Mouse (Mus musculus) retina, postnatal 7 days (tissue): Measurements from ENCODE around the gene Pigt.
A peak's percentile ranks its signal among the peaks of the same experiment; 100 is the strongest.

Experiments
- DNase-seq: peaks from one replicate; pipeline ENCODE4 v3.0.0-alpha.2; 2012; ENCODE audit warnings: low read depth, low spot score

Pigt gene

DNA sequence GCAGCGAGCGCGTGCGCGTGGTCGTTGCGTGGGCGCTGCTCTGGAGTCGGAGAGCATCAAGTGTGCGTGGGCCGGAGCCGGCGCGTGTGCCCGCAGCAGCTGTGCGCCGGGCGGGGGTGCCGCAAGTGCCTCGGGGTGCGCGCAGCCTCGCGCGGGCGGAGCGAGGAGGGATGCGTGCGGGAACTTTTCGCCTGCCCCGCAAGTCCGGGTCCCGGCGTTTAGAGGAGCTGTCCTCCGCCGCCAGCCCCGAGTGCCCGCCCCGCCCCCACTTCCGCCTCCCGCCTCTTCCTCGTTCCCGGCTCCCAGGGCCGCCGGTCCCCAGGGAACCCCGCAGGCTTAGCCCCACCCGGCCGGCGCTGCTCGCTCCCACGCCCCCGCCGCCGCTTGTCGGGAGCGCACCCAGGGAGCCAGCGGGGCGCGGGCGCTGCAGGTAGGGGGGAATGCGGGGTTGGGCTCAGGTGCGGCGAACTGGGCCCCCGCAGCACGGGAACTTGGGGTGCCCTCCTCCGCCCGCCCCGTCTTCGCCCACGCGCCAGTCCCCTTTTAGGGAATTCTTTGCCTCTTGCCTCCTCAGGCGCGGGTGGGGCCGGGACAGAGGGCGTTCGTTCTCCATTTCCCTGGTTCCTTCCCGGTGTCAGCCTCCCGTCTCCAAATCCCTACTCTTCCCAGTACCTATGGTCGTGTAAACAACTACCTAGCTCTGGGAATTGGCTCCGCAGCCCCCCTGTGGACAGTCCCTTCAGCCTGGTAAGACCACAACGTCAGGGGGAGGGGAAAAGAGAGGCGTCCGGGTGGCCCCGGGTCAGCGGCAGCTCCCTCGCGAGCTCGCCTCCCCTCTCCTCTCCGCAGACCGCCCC, 10.8 kb upstream of the Pigt start:
- peak; percentile 34 for DNase-seq

DNA sequence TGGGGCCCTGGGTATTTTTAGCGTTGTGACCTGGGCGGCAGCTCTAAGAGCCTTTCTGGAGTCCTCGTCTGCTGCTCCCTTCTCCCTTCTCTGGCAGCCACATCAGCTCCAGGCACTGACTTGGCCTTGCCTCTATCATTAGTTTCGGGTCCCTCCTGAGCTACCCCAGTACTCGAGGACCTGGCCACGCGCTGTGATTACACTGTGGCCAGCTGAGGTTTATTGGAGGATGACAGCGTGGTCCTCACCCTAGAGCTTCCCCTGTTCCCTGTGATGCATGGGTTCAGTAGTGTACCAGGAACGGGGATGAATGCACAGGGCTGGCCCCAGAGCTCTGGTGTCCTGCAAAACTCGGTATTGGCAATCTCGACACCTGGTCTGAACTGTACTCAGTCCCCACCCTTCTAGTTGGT, 10.2 kb upstream of the Pigt start:
- no peak for DNase-seq

DNA sequence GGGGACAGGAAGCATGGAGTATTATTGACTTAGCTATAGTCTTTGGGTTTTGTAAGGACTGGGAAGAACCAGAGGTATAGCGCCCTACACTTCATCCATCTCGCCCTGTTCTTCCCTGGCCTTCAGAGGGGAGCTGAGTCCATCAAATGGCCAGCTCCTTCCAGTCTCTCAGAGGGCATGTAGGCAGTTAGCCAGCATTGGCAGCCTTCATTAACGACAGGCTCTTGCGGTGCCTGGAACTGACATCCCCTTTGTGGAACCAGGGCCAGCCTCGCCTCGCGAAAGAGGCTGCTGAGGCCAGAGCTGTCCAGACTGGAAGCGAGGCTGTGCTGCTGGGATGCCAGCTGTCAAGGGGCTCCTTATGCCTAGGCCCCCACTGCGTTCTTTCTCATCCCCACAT, 9.5 kb upstream of the Pigt start:
- no peak for DNase-seq

GRCm38 (mm10) chr2:164494126-164494525, 3.2 kb upstream of the Pigt start:
- no peak for DNase-seq

GRCm38 (mm10) chr2:164496331-164496730, 989 bp upstream of the Pigt start:
- DNase-seq, result no peak

DNA sequence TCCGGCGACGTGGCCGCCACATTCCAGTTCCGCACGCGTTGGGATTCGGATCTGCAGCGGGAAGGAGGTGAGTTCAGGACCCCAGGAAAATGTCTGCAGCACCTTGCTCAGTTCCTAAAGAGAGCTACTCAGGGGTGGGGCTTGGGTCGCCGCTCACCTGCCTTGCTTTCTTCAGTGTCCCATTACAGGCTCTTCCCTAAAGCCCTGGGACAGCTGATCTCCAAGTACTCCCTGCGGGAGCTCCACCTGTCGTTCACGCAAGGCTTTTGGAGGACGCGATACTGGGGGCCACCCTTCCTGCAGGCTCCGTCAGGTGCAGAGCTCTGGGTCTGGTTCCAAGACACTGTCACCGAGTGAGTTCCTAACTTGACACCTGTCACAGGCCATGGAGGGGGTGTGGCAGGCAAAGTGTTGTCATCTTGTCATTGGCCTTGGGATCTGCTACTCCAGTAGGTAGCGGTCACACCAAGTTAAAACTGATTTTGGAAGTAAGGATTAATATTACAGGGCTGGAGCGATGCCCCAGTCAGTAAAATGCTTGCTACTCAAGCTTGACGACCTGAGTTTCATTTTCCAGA, 460 bp downstream of the Pigt start:
- DNase-seq, result no peak

DNA sequence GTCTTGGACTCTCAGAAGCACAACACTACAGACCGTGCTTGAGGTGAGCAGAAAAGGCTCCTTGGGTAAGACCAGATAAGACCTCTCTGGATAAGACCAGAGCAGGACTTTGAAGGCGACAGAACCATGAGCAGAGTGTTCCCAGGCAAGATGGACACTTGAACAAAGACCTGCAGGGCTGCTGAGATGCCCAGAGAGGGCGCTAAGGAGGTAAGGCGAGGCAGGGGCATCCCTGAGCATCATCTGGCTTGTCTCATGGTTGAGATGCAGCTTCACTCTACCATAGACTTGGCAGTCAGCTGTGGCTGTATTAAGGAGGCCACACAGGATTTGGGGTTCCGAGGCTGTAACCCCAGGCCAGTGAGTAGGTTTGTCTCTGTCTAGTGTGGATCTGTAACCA, 2.0 kb downstream of the Pigt start:
- no peak for DNase-seq

DNA sequence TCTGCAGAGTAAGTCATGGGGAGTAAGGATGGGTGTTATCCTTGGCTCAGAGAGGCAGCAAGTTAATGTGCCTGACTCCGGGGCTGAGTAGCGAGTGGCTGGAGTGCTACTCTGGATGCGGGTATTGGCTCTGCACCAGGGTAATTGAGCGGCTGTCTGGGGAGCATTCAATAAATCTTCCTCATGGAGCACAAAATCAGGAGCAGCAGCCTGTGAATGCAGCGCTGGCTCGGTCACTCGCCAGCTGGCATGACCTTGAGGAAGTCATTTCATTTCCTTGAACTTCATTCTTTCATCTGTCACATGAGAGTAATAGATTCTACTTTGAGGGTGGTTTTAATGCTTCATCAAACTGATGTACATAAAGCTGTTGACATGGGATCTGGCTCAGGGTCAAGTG, 3.2 kb downstream of the Pigt start:
- no peak for DNase-seq

DNA sequence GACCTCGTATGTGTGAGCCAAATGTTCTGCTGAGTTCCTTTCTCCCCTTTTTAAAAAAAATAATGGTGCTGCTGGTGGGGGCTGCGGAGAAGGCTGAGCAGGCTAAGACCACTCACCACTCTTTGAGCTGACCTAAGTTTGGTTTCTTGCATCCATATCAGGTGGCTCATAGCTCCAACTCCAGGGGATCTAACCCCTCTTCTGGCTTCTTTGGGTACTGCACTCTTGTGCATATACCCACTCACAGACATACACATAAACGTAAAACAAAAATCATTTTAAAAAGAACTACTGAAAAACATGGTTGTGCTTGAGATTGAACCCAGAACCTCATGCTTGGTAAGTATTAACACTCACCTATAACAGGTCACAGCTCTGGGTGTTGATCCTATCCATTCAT, 7.6 kb downstream of the Pigt start:
- no peak for DNase-seq

GRCm38 (mm10) chr2:164505619-164506347, 8.5 kb downstream of the Pigt start:
- DNase-seq, result no peak

DNA sequence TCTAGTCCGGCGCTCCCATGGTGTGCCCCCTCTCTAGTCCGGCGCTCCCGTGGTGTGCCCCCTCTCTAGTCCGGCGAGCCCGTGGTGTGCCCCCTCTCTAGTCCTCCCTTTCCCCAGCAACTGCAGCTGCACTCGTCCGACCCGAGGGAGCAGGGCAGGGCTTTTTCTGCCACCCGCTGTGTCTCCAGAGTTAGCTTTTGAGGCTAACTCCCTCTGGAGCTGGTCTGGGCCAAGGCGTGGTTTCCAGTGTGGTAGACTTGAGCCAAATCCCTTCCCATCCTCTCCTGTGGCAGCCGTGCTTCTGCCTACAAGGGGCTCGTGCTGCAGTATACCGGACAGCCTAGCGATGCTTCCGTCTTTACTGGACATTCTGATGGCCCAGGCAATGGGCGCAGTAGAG, 10.5 kb downstream of the Pigt start:
- no peak for DNase-seq

DNA sequence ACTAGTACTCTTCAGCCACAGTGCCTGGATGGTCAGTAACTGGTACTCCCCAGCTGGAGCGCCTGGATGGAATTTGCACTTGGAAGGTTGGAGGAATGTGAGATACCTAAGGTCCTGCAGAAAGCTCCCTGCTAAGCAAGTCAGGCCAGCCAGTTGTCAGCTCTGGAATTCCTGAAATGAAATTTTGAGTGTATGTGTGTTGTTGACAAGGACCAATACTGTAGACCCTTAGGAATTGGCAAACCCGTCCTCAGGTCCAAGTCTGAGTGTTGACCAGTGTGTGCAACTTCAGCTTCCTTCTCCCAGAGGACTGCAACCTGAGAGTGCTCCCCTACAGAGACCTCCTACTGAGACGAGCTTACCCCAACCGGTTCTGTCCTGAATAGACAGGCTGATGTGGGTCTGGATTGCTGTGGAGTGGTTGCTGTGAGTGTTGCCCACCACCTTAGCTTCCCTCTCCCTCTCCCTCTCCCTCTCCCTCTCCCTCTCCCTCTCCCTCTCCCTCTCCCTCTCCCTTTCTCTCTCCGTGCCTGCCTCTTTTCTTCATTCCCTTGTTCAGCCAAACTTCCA, 13.4 kb downstream of the Pigt start:
- no peak for DNase-seq

- peak; percentile 78 for DNase-seq
Observed at GRCm38 (mm10) chr2:164512121-164512909, 15.0 kb downstream of the Pigt start.

GRCm38 (mm10) chr2:164513389-164513788, 16.1 kb downstream of the Pigt start:
- DNase-seq, result no peak

DNA sequence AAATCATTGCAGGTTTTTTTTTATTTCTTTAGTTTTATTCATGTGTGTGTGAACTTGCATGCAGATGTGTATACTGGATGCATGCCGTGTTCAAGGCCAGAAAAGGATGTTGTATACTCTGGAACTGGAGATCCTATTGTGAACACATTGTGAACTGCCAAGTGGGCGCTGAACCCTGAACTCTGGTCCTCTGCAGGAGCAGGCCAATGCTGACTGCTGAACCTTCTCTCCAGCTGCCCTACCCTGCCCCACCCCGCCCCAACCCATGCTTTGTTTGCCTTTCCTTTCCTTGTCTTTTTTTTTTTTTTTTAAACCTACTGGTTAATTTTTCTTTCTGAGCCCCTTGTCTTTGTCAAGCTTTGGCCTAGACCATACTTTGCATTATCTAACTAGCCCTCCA, 17.6 kb downstream of the Pigt start:
- no peak for DNase-seq

DNA sequence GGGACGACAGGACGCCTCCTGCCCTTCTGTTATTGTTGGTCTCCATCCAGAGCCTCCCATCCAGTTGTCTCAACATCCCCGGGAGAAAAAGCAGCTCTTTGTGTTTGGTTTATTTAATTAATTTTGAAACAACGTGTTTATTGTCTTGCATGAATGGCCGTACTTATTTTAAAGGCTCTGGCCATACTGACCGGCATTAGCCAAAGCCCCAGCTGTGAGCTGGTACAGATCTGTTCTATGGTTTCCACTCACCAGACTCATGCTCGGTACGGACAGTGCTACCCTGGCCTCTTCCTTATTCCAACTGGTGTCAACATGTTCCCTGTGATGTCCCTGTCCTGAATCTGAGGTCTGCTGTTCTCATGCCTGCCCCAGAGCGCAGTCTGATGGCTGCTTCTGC, 18.6 kb downstream of the Pigt start:
- no peak for DNase-seq

DNA sequence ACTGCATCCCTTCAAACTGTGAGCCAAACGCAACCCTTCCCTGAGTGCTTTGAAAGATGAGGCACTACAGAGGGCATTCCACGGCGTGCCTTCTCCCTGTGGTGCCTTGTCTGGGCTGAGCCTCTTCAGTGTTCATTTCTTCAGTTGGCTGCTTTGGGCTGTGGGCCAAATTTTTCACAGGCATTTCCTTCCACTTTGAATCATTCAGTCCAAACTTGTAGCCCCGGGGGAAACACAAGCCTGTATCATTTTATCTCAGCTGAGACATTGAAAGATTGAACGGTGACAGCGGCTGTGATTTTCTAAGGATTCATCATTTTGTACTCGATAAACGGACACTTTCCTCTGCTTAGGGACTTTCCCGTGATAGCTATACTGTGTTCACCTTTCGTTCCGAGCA, 19.3 kb downstream of the Pigt start:
- DNase-seq, result no peak

- peak; percentile 46 for DNase-seq
Observed at GRCm38 (mm10) chr2:164517485-164518221, 20.3 kb downstream of the Pigt start.

DNA sequence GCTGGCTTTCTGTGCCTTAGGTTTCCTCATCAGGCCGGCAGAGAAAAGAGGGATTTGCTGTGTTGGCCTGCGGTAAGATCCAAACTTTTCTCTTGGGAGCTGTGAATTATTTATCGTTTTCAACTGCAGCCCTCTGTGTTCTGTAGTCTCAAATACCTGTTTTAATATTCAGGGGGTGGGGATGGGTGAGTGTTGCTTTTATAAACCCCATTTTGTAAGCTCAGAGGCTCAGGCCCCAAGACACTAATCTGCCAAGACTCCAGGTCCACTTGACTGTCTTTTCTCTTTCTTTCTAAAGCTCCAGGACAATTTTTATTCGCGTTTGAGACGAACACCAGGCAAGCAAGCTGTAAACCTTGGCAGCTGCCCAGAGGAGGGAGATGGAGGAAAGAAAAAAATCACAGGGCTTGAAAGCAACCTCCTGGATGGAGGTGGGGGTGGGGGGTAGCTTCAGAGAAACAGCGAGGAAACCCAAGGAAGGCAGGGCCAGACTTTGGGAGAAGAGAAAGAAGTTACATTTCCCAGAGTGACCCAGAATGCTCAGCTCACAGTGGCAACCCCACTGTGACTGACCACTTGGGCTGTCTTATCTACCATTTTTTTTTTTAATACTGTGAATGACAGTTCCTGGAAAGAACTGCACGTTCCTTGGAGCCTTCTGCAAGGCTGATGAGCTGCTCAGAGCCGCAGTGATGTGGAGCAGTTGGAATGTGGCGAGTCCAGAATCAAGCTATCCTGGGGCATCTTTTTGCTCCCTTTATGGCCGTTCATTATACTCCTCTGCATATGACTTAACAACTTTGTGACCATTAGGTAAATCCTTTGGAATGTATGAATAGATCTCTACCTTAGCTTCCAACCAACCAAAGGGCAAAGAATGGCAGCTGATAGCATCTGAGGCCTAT, 21.2 kb downstream of the Pigt start:
- no peak for DNase-seq

GRCm38 (mm10) chr2:164519171-164519526, 21.8 kb downstream of the Pigt start:
- DNase-seq, result no peak
